Mouse (Mus musculus) heart, adult 2 months (tissue): ENCODE measurements around the gene Atp2a3. TPM values are rescaled to one million over a fixed set of nuclear protein-coding genes. Genes with fewer than 3 reads are reported as not detected.

Experiments
- DNase-seq, 2 experiments: peaks; one replicate each; pipeline ENCODE4 v3.0.0; 2021
- H3K27ac ChIP-seq: fragments of 200-600 bp; 2 replicates; pipeline ENCODE4 v1.8.1; 2022
- H3K27me3 ChIP-seq: fragments of 200-500 bp; 2 replicates; pipeline ENCODE4 v1.6.1; 2012; ENCODE audit warnings: mild to moderate bottlenecking, low read length, inconsistent platforms, mixed read lengths; ENCODE audit not compliant: control insufficient read depth, insufficient read depth
- H3K36me3 ChIP-seq: fragments of 200-500 bp; 2 replicates; pipeline ENCODE4 v1.6.1; 2012; ENCODE audit warnings: low read length, inconsistent platforms; ENCODE audit not compliant: control insufficient read depth, insufficient read depth
- H3K4me1 ChIP-seq: fragments of 200-500 bp; 2 replicates; pipeline ENCODE4 v1.6.1; 2011; ENCODE audit warnings: low read length; ENCODE audit not compliant: control insufficient read depth, insufficient read depth
- H3K4me3 ChIP-seq: fragments of 200-600 bp; 2 replicates; pipeline ENCODE4 v1.8.1; 2022
- H3K79me2 ChIP-seq: fragments of 200-500 bp; replicated peaks from 2 replicates; pipeline ENCODE4 v1.6.1; 2012; ENCODE audit warnings: mild to moderate bottlenecking, inconsistent platforms, low read length, moderate library complexity, mixed read lengths; ENCODE audit not compliant: control insufficient read depth, insufficient read depth
- H3K9ac ChIP-seq: fragments of 200-500 bp; 2 replicates; pipeline ENCODE4 v1.6.1; 2012; ENCODE audit warnings: low read depth, mild to moderate bottlenecking, control low read depth, inconsistent platforms, low read length, mixed read lengths
- CTCF ChIP-seq: fragments of 200-600 bp; IDR thresholded peaks from 2 replicates; pipeline ENCODE4 v1.8.1; 2022; ENCODE audit warnings: antibody characterized with exemption, mild to moderate bottlenecking, moderate library complexity
- EP300 ChIP-seq: fragments of 200-500 bp; IDR thresholded peaks from 2 replicates; pipeline ENCODE4 v1.6.1; 2011; ENCODE audit warnings: low read depth, low read length, control low read depth; ENCODE audit not compliant: insufficient read depth
- POLR2A ChIP-seq: fragments of 200-500 bp; IDR thresholded peaks from 2 replicates; pipeline ENCODE4 v1.6.1; 2011; ENCODE audit warnings: mild to moderate bottlenecking, low read depth, low read length, control low read depth; ENCODE audit not compliant: insufficient read depth
- whole genome bisulfite sequencing: fragments of 180-500 bp; shearing (Covaris S2); methylation state at CpG from one replicate; pipeline ENCODE4 v1.1.7; 2018; 5-methylcytosine and 5-hydroxymethylcytosine counted together
- intact Hi-C: fragments of 180-260 bp; cut with DNase I; formaldehyde crosslinking; loops from one replicate; pipeline ENCODE4 v1.15.1; 2025
- polyA plus RNA-seq: library from polyadenylated mRNA; depleted of rRNA; stranded (reverse); fragments of >200 nt; gene quantifications from 2 replicates; pipeline ENCODE4 v1.2.3, GENCODE M21; 2012
- total RNA-seq, 2 experiments: library from RNA; stranded (reverse); gene quantifications; 2 replicates each; pipeline ENCODE4 v1.2.3; 2021

Gene Atp2a3
- total and polyA plus RNA-seq, 3 experiments = 10.9 to 17.3 (median 14.5) TPM

DNA sequence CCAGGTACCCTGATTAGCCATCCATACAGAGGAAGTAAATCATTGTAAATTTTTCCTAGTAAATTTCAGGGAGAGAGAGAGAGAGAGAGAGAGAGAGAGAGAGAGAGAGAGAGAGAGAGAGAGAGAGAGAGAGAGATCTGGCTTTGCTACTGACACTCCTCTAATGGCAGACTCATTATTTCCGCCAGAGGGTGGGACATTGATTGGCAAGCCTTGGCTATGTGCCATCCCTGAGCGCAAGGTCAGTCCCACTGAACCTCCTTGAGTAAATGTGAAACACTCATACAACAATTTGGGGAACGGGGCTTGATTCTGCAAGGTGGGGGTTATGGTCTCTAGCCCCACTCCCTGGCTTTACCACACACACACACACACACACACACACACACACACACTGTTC is 46.1 kb downstream of the Atp2a3 start:
- Histone ChIP-seq H3K9ac (no peak overlapping the region), H3K27me3 (no peaks in the 10 kb centered on the region), H3K79me2 (no peaks in the 10 kb centered on the region), H3K27ac (no peak overlapping the region), H3K36me3 (no peaks in the 10 kb centered on the region), H3K4me3 (no peak overlapping the region), H3K4me1 (peaks cover 2% of the 10 kb centered on the region; the same call in 1 of the 2 replicates)
- intact Hi-C loops = loop anchor here (2.0 to 10.0 kb wide), 4 partner anchors 100 to 1364 kb away; no protein-coding TSS in a partner anchor
- 34% methylated on average over 3 of the region's 3 CpGs for WGBS
- no peak for DNase-seq
- TF ChIP-seq POLR2A = no peak
- no peak for TF ChIP-seq EP300
- no peak for TF ChIP-seq CTCF

DNA sequence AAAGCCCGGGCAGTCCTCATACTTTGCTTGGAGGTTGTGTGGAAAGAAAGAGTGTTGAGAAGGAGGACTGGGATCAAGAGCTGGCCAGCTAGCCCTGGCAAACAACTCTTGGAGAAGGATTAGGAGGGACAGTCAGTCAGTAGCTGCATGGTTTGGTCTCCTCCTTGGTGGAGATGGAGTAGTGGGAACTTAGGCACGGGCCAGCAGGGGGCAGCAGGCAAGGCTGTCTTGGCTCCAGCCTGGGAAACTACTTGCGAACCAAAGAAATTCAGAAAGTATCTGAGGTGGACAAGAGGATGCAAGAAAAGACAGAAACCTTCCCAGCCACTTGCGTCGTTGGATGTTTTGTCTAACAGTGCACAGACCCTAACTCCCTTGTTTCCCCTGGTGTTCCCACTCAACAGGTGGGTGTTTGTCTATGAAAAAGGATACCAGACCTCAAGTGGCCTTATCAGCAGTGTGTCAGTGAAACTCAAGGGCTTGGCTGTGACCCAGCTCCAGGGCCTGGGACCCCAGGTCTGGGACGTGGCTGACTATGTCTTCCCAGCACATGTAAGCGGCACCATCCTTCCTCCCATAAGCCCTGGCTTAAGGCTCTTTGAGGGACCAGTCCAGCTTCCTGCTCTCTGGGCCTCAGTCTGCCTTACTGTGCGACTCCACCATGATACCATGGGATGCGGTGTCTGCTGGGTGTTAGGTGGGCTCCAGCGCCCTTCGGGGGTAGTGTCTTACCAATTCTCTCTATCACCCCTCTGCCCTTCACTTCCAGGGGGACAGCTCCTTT is 46.9 kb downstream of the Atp2a3 start:
- Histone ChIP-seq H3K79me2 (no peaks in the 10 kb centered on the region), H3K36me3 (no peaks in the 10 kb centered on the region), H3K27ac (no peak overlapping the region), H3K4me3 (no peak overlapping the region), H3K9ac (no peak overlapping the region), H3K27me3 (no peaks in the 10 kb centered on the region), H3K4me1 (peaks cover 2% of the 10 kb centered on the region; the same call in 1 of the 2 replicates)
- WGBS = 48% methylated on average over 11 of the region's 11 CpGs
- peak; percentile 58 to 74 for DNase-seq
- TF ChIP-seq CTCF (peak; percentile 87), EP300 (no peak)
- intact Hi-C loops = loop anchor here (2.0 to 10.0 kb wide), 4 partner anchors 99 to 1363 kb away; no protein-coding TSS in a partner anchor

DNA sequence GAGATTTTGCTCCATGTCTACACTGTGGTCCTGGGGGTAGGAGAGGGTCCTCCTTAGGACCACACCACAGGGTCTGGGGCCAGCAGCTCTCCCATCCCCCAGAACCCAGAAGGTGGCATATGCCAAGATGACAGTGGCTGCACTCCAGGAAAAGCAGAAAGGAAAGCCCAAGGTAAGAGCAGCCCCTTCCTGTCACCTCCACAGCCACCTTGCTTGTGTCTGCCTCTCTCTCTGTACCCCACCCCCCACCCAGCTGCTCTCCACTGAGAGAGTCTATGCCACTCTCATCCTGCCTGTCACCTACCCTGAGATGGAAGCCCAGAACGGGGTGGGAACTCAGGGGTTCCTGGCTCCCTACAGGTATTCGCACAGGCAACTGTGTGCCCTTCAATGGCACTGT is 47.9 kb downstream of the Atp2a3 start:
- intact Hi-C loops = loop anchor here (5.0 to 10.0 kb wide), 3 partner anchors 98 to 434 kb away; no protein-coding TSS in a partner anchor
- WGBS = 76% methylated on average over 2 of the region's 2 CpGs

DNA sequence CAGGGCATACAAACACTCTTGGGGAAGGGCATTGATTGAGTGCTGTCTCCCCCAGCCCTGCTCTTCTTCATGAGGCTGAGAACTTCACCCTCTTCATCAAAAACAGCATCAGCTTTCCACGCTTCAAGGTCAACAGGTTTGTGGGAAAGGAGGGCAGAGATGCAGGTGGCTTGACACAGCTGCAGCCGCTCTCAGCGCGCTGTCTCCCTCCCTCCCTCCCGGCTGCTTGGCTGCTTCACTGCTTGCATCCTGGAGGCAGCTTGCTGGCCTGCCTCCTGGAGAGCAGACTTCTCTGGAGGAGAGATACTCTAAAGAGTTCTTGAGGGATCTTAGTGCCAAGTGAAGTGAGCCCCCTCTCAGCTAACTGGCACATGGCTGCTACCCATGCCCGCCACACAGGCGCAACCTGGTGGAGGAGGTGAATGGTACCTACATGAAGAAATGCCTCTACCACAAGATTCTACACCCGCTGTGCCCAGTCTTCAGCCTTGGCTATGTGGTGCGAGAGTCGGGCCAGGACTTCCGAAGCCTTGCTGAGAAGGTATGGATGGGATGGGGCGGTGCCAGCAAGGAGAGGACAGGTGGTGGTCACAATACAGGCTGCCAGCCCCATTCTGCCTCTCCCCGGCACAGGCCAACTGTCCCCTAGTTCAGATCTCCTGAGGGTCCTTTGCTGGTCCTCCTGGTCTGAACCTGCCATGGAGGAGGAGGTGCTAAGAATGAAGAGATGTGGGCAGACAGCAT is 48.7 kb downstream of the Atp2a3 start:
- H3K27ac ChIP-seq = no peak overlapping the region
- no peaks in the 10 kb centered on the region for H3K27me3 ChIP-seq
- no peak overlapping the region for H3K4me3 ChIP-seq
- no peak for DNase-seq
- 83% methylated on average over 13 of the region's 13 CpGs for WGBS
- intact Hi-C loops = loop anchor here (5.0 to 10.0 kb wide), 3 partner anchors 98 to 435 kb away; no protein-coding TSS in a partner anchor
- H3K36me3 ChIP-seq = no peaks in the 10 kb centered on the region
- TF ChIP-seq POLR2A (no peak), CTCF (no peak), EP300 (no peak)
- peaks cover 2% of the 10 kb centered on the region; the same call in 1 of the 2 replicates for H3K4me1 ChIP-seq
- H3K79me2 ChIP-seq = no peaks in the 10 kb centered on the region
- H3K9ac ChIP-seq = no peak overlapping the region

More for the DNA sequence above, 47.9 kb downstream of the Atp2a3 start:
- Histone ChIP-seq H3K27ac (no peak overlapping the region), H3K4me1 (peaks cover 2% of the 10 kb centered on the region; the same call in 1 of the 2 replicates), H3K36me3 (no peaks in the 10 kb centered on the region), H3K27me3 (no peaks in the 10 kb centered on the region), H3K79me2 (no peaks in the 10 kb centered on the region), H3K4me3 (no peak overlapping the region), H3K9ac (no peak overlapping the region)
- DNase-seq = no peak
- TF ChIP-seq EP300 (no peak), POLR2A (no peak), CTCF (no peak)

DNA sequence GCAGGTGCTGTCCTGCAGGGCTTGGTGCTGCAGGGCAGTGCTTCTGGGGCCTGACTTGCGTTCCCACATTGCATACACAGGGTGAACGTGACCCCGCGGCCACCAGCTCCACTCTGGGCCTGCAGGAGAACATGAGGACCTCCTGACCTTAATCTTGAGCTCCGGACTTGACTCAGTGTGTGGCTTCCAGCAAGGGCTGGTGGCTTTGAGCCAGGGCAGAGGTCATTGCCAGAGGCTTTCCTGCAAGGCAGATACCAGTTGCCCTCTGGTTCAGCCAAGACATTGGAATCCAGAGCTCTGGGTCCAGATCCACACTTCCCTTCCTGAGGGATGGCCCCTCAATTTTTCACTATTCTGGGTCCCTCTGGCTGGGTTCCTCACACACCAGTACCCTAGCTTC is 53.0 kb downstream of the Atp2a3 start:
- H3K9ac ChIP-seq = no peak overlapping the region
- H3K4me1 ChIP-seq = peaks cover 7% of the 10 kb centered on the region
- no peak overlapping the region for H3K4me3 ChIP-seq
- intact Hi-C loops = no loop called here
- no peaks in the 10 kb centered on the region for H3K36me3 ChIP-seq
- H3K27me3 ChIP-seq = no peaks in the 10 kb centered on the region
- TF ChIP-seq EP300 (no peak), CTCF (no peak), POLR2A (no peak)
- H3K79me2 ChIP-seq = no peaks in the 10 kb centered on the region
- DNase-seq = no peak
- WGBS = 64% methylated on average over 5 of the region's 5 CpGs
- H3K27ac ChIP-seq = no peak overlapping the region

DNA sequence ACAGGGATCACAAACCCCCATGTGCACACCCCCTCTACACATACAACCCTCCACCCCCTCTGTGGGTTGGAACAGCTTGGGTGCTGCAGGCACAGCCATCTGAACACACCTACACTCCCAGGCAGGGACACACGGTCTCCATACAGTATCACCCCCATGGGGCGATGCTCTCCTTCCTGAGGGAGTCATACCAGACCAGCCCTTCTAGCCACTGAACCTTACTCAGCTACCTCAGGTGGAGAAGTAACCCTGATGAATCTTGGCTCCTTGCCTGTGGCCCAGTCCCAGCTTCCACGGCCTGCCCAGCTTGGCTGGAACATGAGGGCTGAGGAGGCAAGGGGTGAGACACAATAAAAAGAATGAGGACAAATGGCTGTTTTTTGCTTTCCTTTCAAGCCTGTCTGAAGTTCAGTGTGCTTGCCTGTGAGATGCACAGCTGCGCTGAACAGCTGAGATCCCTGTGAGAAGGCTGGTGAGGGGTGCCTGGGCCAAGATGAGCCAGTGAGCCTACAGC is 53.9 kb downstream of the Atp2a3 start:
- intact Hi-C loops = no loop called here
- Histone ChIP-seq H3K36me3 (no peaks in the 10 kb centered on the region), H3K27ac (no peak overlapping the region), H3K9ac (no peak overlapping the region), H3K4me1 (peaks cover 10% of the 10 kb centered on the region), H3K4me3 (no peak overlapping the region), H3K27me3 (no peaks in the 10 kb centered on the region), H3K79me2 (no peaks in the 10 kb centered on the region)
- TF ChIP-seq EP300 (no peak), CTCF (no peak), POLR2A (no peak)
- no peak for DNase-seq
- WGBS = 70% methylated on average over 4 of the region's 4 CpGs
